Mouse (Mus musculus) stomach, embryonic 16.5 days (tissue): Measurements from ENCODE around the gene Cdkl2. TPM values are rescaled to one million over a fixed set of nuclear protein-coding genes. Genes with fewer than 3 reads are reported as not detected.

ENCODE experiments used
- ATAC-seq: fragments of 200-750 bp; cut with Nextera tagmentation; 2 replicates; pipeline ENCODE4 v1.8.0; 2017; ENCODE audit warnings: moderate number of reproducible peaks, moderate TSS enrichment; ENCODE audit not compliant: insufficient read depth, low FRiP score
- H3K27ac ChIP-seq: fragments of 300-500 bp; sonication (generic); 2 replicates; pipeline ENCODE4 v1.5.1; 2014; ENCODE audit warnings: low read length
- H3K27me3 ChIP-seq: fragments of 300-500 bp; sonication (generic); 2 replicates; pipeline ENCODE4 v1.6.1; 2014; ENCODE audit warnings: low read length, control low read depth, mixed read lengths; ENCODE audit not compliant: control insufficient read depth, insufficient read depth
- H3K36me3 ChIP-seq: fragments of 300-500 bp; sonication (generic); 2 replicates; pipeline ENCODE4 v1.6.1; 2014; ENCODE audit warnings: low read length; ENCODE audit not compliant: control insufficient read depth, insufficient read depth
- H3K4me1 ChIP-seq: fragments of 300-500 bp; sonication (generic); 2 replicates; pipeline ENCODE4 v1.6.1; 2014; ENCODE audit warnings: low read length, control low read depth, mixed read lengths; ENCODE audit not compliant: control insufficient read depth, insufficient read depth
- H3K4me2 ChIP-seq: fragments of 300-500 bp; sonication (generic); 2 replicates; pipeline ENCODE4 v1.6.1; 2014; ENCODE audit warnings: low read depth, low read length, mixed read lengths
- H3K4me3 ChIP-seq: fragments of 300-500 bp; sonication (generic); replicated peaks from 2 replicates; pipeline ENCODE4 v1.5.1; 2014; ENCODE audit warnings: mild to moderate bottlenecking, low read length
- H3K9ac ChIP-seq: fragments of 300-500 bp; sonication (generic); 2 replicates; pipeline ENCODE4 v1.6.1; 2014; ENCODE audit warnings: low read length
- H3K9me3 ChIP-seq: fragments of 300-500 bp; sonication (generic); replicated peaks from 2 replicates; pipeline ENCODE4 v1.6.1; 2016; ENCODE audit warnings: low read length, control low read depth; ENCODE audit not compliant: control insufficient read depth
- WGBS: fragments of 180-500 bp; shearing (Covaris S2); extraction: QIAGEN DNeasy Blood & Tissue Kit; methylation state at CpG from one replicate; pipeline ENCODE4 v1.1.7; 2014; 5-methylcytosine and 5-hydroxymethylcytosine counted together
- polyA plus RNA-seq: library from polyadenylated mRNA; unstranded; fragments of >200 nt; fragmentation: Nextera tagmentation; extraction: Ambion mirVana; gene quantifications from 2 replicates; pipeline ENCODE4 v1.2.1, GENCODE M21; 2015

Cdkl2 gene
- polyA plus RNA-seq, 1 experiment from 2014 or later: 5.0 TPM

- Histone ChIP-seq H3K4me3 (no peak overlapping the region), H3K27me3 (no peaks in the 10 kb centered on the region), H3K9me3 (no peaks in the 10 kb centered on the region), H3K9ac (no peak overlapping the region), H3K27ac (no peak overlapping the region), H3K36me3 (no peaks in the 10 kb centered on the region), H3K4me2 (no peak overlapping the region), H3K4me1 (peaks cover 17% of the 10 kb centered on the region)
- no peak for ATAC-seq
Observed at GRCm38 (mm10) chr5:92078751-92079150, 35.1 kb upstream of the Cdkl2 start.

GRCm38 (mm10) chr5:92076273-92076672 is 32.6 kb upstream of the Cdkl2 start:
- Histone ChIP-seq H3K27ac (no peak overlapping the region), H3K27me3 (no peaks in the 10 kb centered on the region), H3K9me3 (no peaks in the 10 kb centered on the region), H3K4me1 (peaks cover 10% of the 10 kb centered on the region), H3K9ac (no peak overlapping the region), H3K4me2 (no peak overlapping the region), H3K4me3 (no peak overlapping the region), H3K36me3 (no peaks in the 10 kb centered on the region)
- ATAC-seq: no peak
- 80% methylated on average over 1 of the region's 1 CpGs for WGBS

GRCm38 (mm10) chr5:92074061-92074460 is 30.4 kb upstream of the Cdkl2 start:
- no peaks in the 10 kb centered on the region; the same call in 1 of the 2 replicates for H3K4me1 ChIP-seq
- no peak overlapping the region for H3K4me2 ChIP-seq
- H3K27ac ChIP-seq: no peak overlapping the region
- no peak overlapping the region for H3K4me3 ChIP-seq
- no peaks in the 10 kb centered on the region for H3K27me3 ChIP-seq
- no peaks in the 10 kb centered on the region for H3K9me3 ChIP-seq
- peaks cover 4% of the 10 kb centered on the region; the same call in 1 of the 2 replicates for H3K36me3 ChIP-seq
- WGBS: 85% methylated on average over 14 of the region's 14 CpGs
- H3K9ac ChIP-seq: no peak overlapping the region
- no peak for ATAC-seq

- H3K27ac ChIP-seq: no peak overlapping the region
- no peak for ATAC-seq
- no peak overlapping the region for H3K4me2 ChIP-seq
- WGBS: 95% methylated on average over 2 of the region's 2 CpGs
- H3K27me3 ChIP-seq: no peaks in the 10 kb centered on the region
- H3K36me3 ChIP-seq: peaks cover 32% of the 10 kb centered on the region; the same call in 1 of the 2 replicates
- H3K9ac ChIP-seq: no peak overlapping the region
- no peak overlapping the region for H3K4me3 ChIP-seq
- no peaks in the 10 kb centered on the region for H3K9me3 ChIP-seq
- H3K4me1 ChIP-seq: no peaks in the 10 kb centered on the region
Observed at GRCm38 (mm10) chr5:92063192-92063591, 19.5 kb upstream of the Cdkl2 start.

- no peaks in the 10 kb centered on the region for H3K27me3 ChIP-seq
- H3K9me3 ChIP-seq: no peaks in the 10 kb centered on the region
- H3K4me1 ChIP-seq: no peaks in the 10 kb centered on the region
- ATAC-seq: no peak
- H3K27ac ChIP-seq: no peak overlapping the region
- H3K4me2 ChIP-seq: no peak overlapping the region
- WGBS: 89% methylated on average over 6 of the region's 6 CpGs
- H3K36me3 ChIP-seq: 0 out of 2 replicates have a peak, but pooled peaks cover 7% of the 10 kb centered on the region
- no peak overlapping the region for H3K9ac ChIP-seq
- H3K4me3 ChIP-seq: no peak overlapping the region
Observed at GRCm38 (mm10) chr5:92052866-92053265, 9.2 kb upstream of the Cdkl2 start.

- no peak overlapping the region for H3K4me2 ChIP-seq
- no peak overlapping the region for H3K27ac ChIP-seq
- H3K9ac ChIP-seq: no peak overlapping the region
- 87% methylated on average over 3 of the region's 3 CpGs for WGBS
- no peaks in the 10 kb centered on the region for H3K9me3 ChIP-seq
- H3K36me3 ChIP-seq: 0 out of 2 replicates have a peak, but pooled peaks cover 3% of the 10 kb centered on the region
- ATAC-seq: no peak
- no peak overlapping the region for H3K4me3 ChIP-seq
- H3K27me3 ChIP-seq: no peaks in the 10 kb centered on the region
- H3K4me1 ChIP-seq: no peaks in the 10 kb centered on the region
Observed at GRCm38 (mm10) chr5:92050419-92050818, 6.7 kb upstream of the Cdkl2 start.

GRCm38 (mm10) chr5:92042377-92043348 is 1.0 kb downstream of the Cdkl2 start:
- peak overlapping the region; percentile 83 for H3K9ac ChIP-seq
- peak overlapping the region; percentile 83 for H3K4me3 ChIP-seq
- H3K9me3 ChIP-seq: no peaks in the 10 kb centered on the region
- H3K36me3 ChIP-seq: no peaks in the 10 kb centered on the region
- peak overlapping the region; percentile 94 for H3K4me2 ChIP-seq
- ATAC-seq: peak; percentile 99
- no peaks in the 10 kb centered on the region for H3K27me3 ChIP-seq
- H3K27ac ChIP-seq: peak overlapping the region; percentile 83
- H3K4me1 ChIP-seq: no peaks in the 10 kb centered on the region
- under 1% methylated on average over 68 of the region's 68 CpGs for WGBS

GRCm38 (mm10) chr5:92019960-92020359 is 23.7 kb downstream of the Cdkl2 start:
- no peaks in the 10 kb centered on the region for H3K9me3 ChIP-seq
- H3K27me3 ChIP-seq: no peaks in the 10 kb centered on the region
- H3K4me3 ChIP-seq: no peak overlapping the region
- no peaks in the 10 kb centered on the region for H3K4me1 ChIP-seq
- no peak for ATAC-seq
- H3K4me2 ChIP-seq: no peak overlapping the region
- H3K9ac ChIP-seq: no peak overlapping the region
- no peaks in the 10 kb centered on the region for H3K36me3 ChIP-seq
- no peak overlapping the region for H3K27ac ChIP-seq
- WGBS: 49% methylated on average over 2 of the region's 2 CpGs

- Histone ChIP-seq H3K4me3 (no peak overlapping the region), H3K9me3 (no peaks in the 10 kb centered on the region), H3K27ac (no peak overlapping the region), H3K4me2 (no peak overlapping the region), H3K36me3 (no peaks in the 10 kb centered on the region), H3K4me1 (no peaks in the 10 kb centered on the region), H3K27me3 (no peaks in the 10 kb centered on the region), H3K9ac (no peak overlapping the region)
- no peak for ATAC-seq
- 51% methylated on average over 7 of the region's 7 CpGs for WGBS
Observed at GRCm38 (mm10) chr5:92011756-92012155, 31.9 kb downstream of the Cdkl2 start.
